Mouse (Mus musculus) cerebellum, adult 8-10 months (tissue): Measurements from ENCODE around the gene Fgf11.

Experiments used
- DNase-seq: peaks from one replicate; pipeline ENCODE4 v3.0.0; 2022

Fgf11 gene

GRCm38 (mm10) chr11:69815155-69815554, 13.5 kb upstream of the Fgf11 start, which contains the start of gene Gm39566:
TSS of gene Gm39566 (minus strand) at chr11:69815298.
- DNase-seq, result no peak

- DNase-seq, result no peak
These were observed 8.6 kb upstream of the Fgf11 start for GRCm38 (mm10) chr11:69810280-69810679.

DNA sequence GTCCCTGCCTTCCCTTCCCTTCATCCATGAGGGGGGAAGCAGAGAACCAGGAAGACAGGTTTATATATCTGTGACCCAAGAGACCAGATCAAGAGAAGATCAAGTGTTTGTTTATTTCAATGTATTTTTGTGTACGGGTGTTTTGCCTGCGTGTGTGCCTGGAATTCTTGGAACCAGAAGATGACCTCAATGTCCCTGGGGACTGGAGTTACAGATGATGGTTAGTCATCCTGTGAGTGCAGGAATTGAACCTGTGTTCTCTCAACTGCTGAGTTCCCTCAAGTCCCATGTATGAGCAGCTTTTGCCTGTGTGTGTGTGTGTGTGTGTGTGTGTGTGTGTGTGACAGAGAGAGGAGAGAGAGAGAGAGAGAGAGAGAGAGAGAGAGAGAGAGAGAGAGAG, 6.0 kb upstream of the Fgf11 start:
- no peak for DNase-seq

DNA sequence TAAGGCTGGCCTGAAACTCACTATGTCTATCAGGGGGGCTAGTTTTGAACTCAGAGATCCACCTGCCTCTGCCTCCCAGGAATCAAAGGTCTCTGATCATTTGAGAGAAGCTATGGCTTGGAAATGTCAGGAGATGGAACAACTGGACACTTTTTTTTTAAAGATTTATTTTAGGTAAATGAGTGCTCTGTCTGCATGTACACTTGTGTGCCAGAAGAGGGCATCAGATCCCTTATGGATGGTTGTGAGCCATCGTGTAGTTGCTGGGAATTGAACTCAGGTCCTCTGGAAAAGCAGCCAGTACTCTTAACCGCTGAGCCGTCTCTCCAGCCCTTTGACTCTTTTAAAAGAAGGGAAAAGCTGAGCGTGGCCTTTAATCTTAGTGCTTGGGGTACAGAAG, 4.7 kb upstream of the Fgf11 start:
- DNase-seq, result no peak

- no peak for DNase-seq
These were observed 3.6 kb upstream of the Fgf11 start, which contains the start of gene Tmem102 for GRCm38 (mm10) chr11:69804972-69805909. TSS of gene Tmem102 (minus strand) at chr11:69805624.

DNA sequence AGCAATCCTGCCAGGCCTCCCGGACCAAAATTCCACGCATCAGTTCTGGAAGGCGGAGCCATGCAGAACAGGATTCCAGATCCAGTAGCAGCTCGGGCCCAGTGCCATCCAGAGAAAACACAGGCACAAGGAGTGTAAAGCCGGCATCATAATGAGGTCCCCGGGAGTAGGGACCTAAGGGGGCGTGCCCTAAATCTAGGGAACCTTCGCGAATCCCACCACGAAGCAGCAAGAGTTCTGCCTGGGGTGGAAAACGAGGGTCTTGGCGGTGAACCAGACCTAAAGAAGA, 2.9 kb upstream of the Fgf11 start:
- no peak for DNase-seq

GRCm38 (mm10) chr11:69803786-69804651, 2.4 kb upstream of the Fgf11 start:
- DNase-seq, result peak; percentile 44

- no peak for DNase-seq
These were observed 1.7 kb upstream of the Fgf11 start for GRCm38 (mm10) chr11:69803328-69803727.

DNA sequence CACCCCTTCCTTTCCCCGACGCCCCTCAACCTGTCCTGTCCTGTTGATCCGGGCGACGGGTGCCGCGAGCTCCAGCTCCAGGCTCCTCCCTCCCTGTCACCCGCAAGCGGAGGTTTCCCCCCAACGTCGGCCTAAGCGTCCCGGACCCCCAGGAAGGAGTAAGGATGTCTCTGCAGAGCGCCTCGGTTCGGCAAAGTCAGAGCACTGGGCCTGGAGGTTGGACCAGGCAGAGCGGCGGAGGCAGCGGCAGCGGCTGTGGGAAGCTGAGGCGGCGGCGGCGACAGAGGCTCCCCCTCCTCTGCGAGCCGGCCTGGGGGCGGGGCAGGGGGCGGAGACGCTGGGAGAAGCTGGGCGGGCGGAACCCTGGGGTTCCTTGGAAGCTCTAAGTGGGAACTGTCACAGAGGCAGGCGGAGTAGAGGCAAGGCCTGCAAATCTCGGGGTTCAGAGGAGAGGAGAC, 1.0 kb upstream of the Fgf11 start:
- peak; percentile 48 for DNase-seq

DNA sequence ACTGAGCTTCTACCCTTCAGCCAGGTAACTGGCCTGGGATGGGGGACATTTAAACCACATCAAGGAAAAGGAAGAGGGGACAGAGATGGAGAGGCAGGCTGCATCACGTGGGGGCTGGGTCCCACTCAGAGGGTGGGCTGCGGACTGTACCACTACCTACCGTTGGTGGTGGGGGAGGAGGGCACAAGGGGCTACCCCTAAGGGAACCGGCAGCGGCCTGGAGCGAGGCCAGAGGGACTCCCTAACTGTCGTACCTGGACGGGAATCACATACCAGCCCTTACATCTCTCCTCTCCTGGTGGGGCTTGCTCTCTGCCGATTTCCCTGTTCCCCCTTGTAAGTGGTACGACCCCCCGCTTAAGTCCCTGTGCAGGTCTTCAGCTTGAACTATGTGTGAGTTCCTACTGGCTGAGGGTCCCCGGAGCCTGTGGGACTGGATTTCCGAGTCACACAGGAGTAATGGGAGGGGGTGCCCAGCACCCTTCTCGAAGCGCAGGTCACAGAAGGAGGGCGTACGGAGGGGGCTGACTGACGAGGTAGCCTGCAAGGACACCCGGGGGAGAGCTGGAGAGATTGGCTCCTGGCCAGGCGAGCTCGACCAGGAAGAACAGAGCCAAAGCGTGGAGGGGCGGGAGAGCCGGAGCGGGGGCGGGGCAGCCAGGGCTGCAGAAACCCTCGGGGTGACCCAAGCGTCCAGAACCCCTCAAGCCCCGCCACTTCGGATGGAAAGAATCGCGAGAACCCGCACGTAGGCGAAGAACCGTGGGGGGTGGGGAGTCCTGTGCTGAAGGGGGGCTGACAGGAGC, 1.1 kb downstream of the Fgf11 start:
- DNase-seq, result no peak

DNA sequence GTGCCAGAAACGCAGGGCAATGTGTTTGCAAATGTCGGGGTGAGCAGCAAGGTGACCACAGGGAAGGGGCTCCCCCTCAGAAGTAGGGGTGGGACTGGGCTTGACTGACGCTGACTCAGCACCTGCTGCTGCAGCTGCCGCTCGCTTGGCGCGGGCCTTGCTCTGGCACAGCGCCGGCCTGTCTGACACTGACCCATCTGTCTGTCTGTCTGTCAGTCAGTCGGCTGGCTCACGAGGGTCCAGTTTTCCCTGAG, 1.6 kb downstream of the Fgf11 start:
- DNase-seq, result no peak

GRCm38 (mm10) chr11:69799394-69800137, 2.1 kb downstream of the Fgf11 start:
- no peak for DNase-seq

DNA sequence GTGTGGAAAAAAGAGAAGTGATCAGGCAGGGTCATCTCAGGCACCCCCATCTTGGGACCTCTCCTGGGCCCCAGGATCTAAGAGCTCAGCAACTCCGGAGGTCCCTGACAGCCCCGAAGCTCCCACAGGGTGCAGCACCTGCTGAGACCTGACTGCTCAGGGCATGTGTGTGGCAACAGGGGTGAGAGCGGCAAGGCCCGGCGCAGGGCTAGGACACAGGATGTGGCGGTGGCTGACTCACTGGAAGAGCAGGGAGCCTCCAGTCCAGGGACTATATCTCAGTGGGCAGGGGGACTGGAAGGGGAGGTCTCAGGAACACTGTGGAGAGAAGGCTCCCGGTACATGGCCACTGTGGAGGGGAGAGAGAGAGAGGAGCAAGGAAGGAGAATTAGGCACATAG, 3.7 kb downstream of the Fgf11 start:
- no peak for DNase-seq

GRCm38 (mm10) chr11:69795983-69796435, 5.6 kb downstream of the Fgf11 start:
- no peak for DNase-seq

- DNase-seq, result peak; percentile 84
These were observed 6.3 kb downstream of the Fgf11 start, which contains the start of gene Chrnb1 for GRCm38 (mm10) chr11:69795168-69795982. TSS of gene Chrnb1 (minus strand) at chr11:69795943.

- no peak for DNase-seq
These were observed 8.2 kb downstream of the Fgf11 start for GRCm38 (mm10) chr11:69793429-69793828.

DNA sequence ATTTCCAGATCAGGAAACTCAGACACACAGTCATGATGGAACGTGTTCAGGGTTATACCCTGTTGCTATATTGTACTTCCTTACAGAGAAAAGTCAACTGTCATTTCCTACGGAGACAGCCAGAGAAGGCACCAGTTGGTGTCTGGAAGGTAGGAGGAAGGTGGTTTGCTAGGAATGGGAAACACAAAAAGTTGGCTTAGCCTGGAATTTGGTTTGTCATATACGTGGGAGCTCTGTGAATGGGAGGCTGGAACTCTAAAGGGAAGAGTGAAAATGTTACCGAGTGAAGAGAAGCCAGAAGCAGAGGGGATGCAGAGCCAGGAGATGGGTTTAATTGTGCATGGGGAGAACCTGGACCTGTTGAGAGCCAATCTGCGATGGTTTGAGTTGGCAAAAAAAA, 10.2 kb downstream of the Fgf11 start:
- DNase-seq, result no peak

DNA sequence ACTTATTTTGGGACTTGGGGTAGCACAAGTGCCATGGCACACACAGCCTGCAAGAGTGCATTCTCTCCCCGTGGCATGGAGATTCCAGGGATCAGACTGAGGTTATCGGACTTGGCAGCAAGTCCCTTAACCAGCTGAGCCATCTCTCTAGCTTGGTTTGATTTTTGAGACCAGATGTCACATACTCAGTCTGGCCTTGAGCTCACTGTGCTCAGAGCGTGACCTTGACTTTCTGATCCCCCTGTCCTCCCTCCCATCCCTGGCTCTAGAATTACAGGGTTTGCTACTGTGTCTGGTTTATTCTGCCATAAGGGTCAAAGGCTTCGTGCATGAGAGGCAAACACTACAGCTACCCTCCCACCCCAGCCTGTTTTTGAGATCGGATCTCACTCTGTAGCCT, 12.2 kb downstream of the Fgf11 start:
- no peak for DNase-seq

- no peak for DNase-seq
These were observed 14.4 kb downstream of the Fgf11 start for GRCm38 (mm10) chr11:69787306-69787705.

DNA sequence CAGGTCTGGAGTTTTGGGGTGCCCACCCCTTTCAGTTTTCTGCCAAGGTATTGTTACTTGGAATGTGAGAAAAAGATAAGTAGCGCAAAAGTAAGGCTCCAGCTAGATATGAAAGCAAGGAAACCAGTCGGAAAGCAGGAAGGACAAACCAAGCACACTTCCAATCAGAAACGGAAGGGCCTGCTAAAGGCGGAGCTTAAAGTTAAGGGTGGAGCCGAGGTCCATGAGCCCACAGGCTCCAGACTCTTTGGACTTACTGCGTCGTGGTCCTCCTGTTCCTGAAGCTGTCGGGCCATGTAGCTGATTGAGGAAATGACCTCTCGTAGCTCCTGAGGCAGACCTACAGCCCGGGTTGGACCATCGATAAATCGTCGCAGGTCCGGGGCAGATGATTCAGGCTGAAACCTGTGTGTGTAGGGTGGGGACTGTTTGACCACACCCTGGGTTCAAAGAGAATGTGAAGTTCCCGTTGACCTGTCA, 16.8 kb downstream of the Fgf11 start:
- no peak for DNase-seq

DNA sequence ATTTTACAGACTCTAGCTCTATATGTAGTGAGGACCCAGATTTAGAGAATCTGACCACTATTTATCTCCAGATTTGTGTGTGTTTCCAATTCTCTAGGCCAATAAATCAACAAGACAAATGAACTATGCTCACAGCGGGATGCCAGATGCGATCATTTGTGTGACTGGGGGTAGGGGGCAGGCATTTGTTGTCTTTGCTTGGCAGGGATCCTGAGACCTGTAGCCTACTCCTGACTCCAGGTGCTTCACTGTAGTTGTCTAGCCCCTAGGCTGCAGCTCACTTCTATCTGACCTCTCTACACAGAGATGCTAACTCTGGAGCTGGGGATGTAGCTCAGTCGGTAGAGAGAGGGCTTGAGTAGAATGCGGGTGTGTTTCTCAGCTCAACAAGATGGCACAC, 19.8 kb downstream of the Fgf11 start:
- no peak for DNase-seq
